Mouse (Mus musculus) liver, postnatal 0 days (tissue): ENCODE results near the gene Slc4a11. TPM values are rescaled to one million over a fixed set of nuclear protein-coding genes. Genes with fewer than 3 reads are reported as not detected.
"Not testable (repeated sequence)": the region's sequence is repeated elsewhere in the genome, so short reads cannot be mapped to it uniquely, and the experiment has no call there.

Source experiments
- ATAC-seq: fragments of 200-750 bp; cut with Nextera tagmentation; 2 replicates; pipeline ENCODE4 v1.8.0; 2017; ENCODE audit warnings: mild to moderate bottlenecking, moderate library complexity
- DNase-seq: peaks from one replicate; pipeline ENCODE4 v3.0.0-alpha.2; 2016
- H3K27ac ChIP-seq: fragments of 300-500 bp; sonication (generic); 2 replicates; pipeline ENCODE4 v1.5.1; 2014; ENCODE audit warnings: antibody characterized with exemption, moderate library complexity, mild to moderate bottlenecking, low read depth
- H3K27me3 ChIP-seq: fragments of 300-500 bp; sonication (generic); 2 replicates; pipeline ENCODE4 v1.6.1; 2014; ENCODE audit warnings: low read length, control low read depth, mixed read lengths; ENCODE audit not compliant: insufficient read depth
- H3K36me3 ChIP-seq: fragments of 300-500 bp; sonication (generic); replicated peaks from 2 replicates; pipeline ENCODE4 v1.6.1; 2014; ENCODE audit warnings: mild to moderate bottlenecking, control low read depth, low read length, moderate library complexity, mixed read lengths; ENCODE audit not compliant: insufficient read depth
- H3K4me1 ChIP-seq: fragments of 300-500 bp; sonication (generic); 2 replicates; pipeline ENCODE4 v1.6.1; 2014; ENCODE audit warnings: antibody characterized with exemption, mild to moderate bottlenecking, control low read depth; ENCODE audit not compliant: insufficient read depth
- H3K4me2 ChIP-seq: fragments of 300-500 bp; sonication (generic); 2 replicates; pipeline ENCODE4 v1.6.1; 2014; ENCODE audit warnings: low read depth, mild to moderate bottlenecking, low read length, moderate library complexity, mixed read lengths
- H3K4me3 ChIP-seq: fragments of 300-500 bp; sonication (generic); 2 replicates; pipeline ENCODE4 v1.5.1; 2014; ENCODE audit warnings: low read depth, low read length
- H3K9ac ChIP-seq: fragments of 300-500 bp; sonication (generic); replicated peaks from 2 replicates; pipeline ENCODE4 v1.6.1; 2014; ENCODE audit warnings: mild to moderate bottlenecking, moderate library complexity
- H3K9me3 ChIP-seq: fragments of 300-500 bp; sonication (generic); 2 replicates; pipeline ENCODE4 v1.6.1; 2016; ENCODE audit warnings: mild to moderate bottlenecking, control low read depth, low read length, mixed read lengths
- CTCF ChIP-seq: sonication (generic); IDR thresholded peaks from 2 replicates; pipeline ENCODE4 v1.5.1; 2016; ENCODE audit warnings: antibody characterized with exemption, low read depth
- EP300 ChIP-seq: IDR thresholded peaks from 2 replicates; pipeline ENCODE4 v1.6.1; 2016; ENCODE audit warnings: antibody characterized with exemption, low read depth, mild to moderate bottlenecking
- WGBS: fragments of 180-500 bp; shearing (Covaris S2); extraction: QIAGEN DNeasy Blood & Tissue Kit; methylation state at CpG from one replicate; pipeline ENCODE4 v1.1.7; 2014; ENCODE audit not compliant: insufficient replicate concordance; 5-methylcytosine and 5-hydroxymethylcytosine counted together
- polyA plus RNA-seq: library from polyadenylated mRNA; unstranded; fragments of >200 nt; fragmentation: Nextera tagmentation; extraction: Ambion mirVana; gene quantifications from 2 replicates; pipeline ENCODE4 v1.2.1, GENCODE M21; 2015

Gene Slc4a11
- polyA plus RNA-seq, 1 experiment from 2014 or later, result not detected

DNA sequence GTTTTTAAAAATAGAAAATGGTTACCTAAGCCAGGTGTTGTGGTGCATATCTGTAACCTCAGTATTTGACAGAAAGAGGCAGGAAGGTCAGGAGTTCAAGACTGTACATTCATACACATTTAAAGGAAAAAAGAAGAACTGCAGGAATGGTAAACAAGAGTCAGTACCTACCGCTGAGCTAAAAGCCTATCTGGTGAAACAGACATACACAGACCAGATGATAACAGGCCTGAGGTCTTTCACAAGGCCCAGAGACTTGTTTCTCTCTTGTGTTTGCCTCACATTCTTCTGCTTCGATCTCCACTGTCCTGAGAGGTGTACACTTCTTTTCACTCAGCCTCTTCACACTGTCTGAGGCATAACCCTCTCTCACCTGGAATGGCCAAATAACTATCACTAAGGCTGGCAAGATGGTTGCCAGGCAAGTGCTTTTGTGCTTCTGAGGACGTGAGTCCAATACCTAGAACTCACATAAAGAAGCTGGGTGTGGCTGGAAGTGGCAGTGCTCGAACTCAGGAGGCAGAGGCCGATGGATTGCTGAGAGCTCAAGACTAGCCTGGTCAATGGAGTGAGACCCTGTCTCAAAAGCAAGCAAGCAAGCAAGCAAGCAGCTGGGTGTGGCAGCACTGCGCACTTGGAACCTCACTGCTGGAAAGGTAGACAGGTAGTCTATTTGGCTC is 41.5 kb downstream of the Slc4a11 start:
- Histone ChIP-seq H3K9me3 (no peaks in the 10 kb centered on the region), H3K27ac (peak overlapping the region; percentile 69), H3K27me3 (no peaks in the 10 kb centered on the region), H3K4me2 (peak overlapping the region; percentile 28; the same call in 1 of the 2 replicates), H3K9ac (no peak overlapping the region), H3K4me3 (no peak overlapping the region), H3K4me1 (peaks cover 5% of the 10 kb centered on the region; the same call in 1 of the 2 replicates), H3K36me3 (peaks cover 49% of the 10 kb centered on the region)
- DNase-seq, result no peak
- ATAC-seq, result peak; percentile 81
- 61% methylated on average over 6 of the region's 6 CpGs for WGBS
- peak; percentile 65; the same call in 1 of the 2 replicates for TF ChIP-seq EP300
- TF ChIP-seq CTCF, result no peak

GRCm38 (mm10) chr2:130653760-130654159 is 43.6 kb downstream of the Slc4a11 start:
- no peak overlapping the region for H3K4me2 ChIP-seq
- 78% methylated on average over 1 of the region's 1 CpGs for WGBS

DNA sequence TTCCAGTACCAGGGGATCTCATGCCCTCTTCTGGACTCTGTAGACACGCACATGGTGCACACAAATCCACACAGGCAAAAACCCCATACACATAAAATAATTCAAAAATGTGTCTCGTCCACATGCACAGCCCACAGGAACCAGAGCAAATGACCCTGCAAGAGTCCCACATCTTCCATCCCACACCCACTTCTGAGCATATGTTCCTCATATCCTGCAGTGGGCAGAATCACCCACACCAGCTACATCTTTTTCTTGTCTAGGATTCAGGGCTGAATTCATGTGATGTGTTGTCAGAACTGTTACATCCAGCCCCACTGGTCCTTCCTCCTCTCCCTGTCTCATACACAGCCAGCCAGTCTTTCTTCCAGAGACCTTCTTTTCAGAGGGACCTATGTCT is 44.0 kb downstream of the Slc4a11 start:
- Histone ChIP-seq H3K4me1 (peaks cover 5% of the 10 kb centered on the region; the same call in 1 of the 2 replicates), H3K4me2 (no peak overlapping the region), H3K9ac (no peak overlapping the region), H3K27me3 (no peaks in the 10 kb centered on the region), H3K9me3 (no peaks in the 10 kb centered on the region), H3K4me3 (no peak overlapping the region), H3K27ac (no peak overlapping the region), H3K36me3 (peaks cover 42% of the 10 kb centered on the region)
- no peak for DNase-seq
- ATAC-seq, result no peak
- 82% methylated on average over 2 of the region's 2 CpGs for WGBS
- TF ChIP-seq EP300 (no peak), CTCF (no peak)

More at GRCm38 (mm10) chr2:130653760-130654159, 43.6 kb downstream of the Slc4a11 start:
- peaks cover 5% of the 10 kb centered on the region; the same call in 1 of the 2 replicates for H3K4me1 ChIP-seq
- H3K9ac ChIP-seq, result no peak overlapping the region
- no peaks in the 10 kb centered on the region for H3K27me3 ChIP-seq
- H3K36me3 ChIP-seq, result peaks cover 46% of the 10 kb centered on the region
- ATAC-seq (0 out of 2 replicates have a peak, but pooled peaks have one; percentile 12), DNase-seq (no peak)
- H3K4me3 ChIP-seq, result no peak overlapping the region
- no peaks in the 10 kb centered on the region for H3K9me3 ChIP-seq
- H3K27ac ChIP-seq, result no peak overlapping the region
- peak; percentile 78 for TF ChIP-seq EP300
- TF ChIP-seq CTCF, result no peak

GRCm38 (mm10) chr2:130649028-130649427 is 48.3 kb downstream of the Slc4a11 start:
- DNase-seq, result not testable (repeated sequence)
- WGBS, result 76% methylated on average over 6 of the region's 6 CpGs

GRCm38 (mm10) chr2:130645198-130645597 is 52.1 kb downstream of the Slc4a11 start:
- Histone ChIP-seq H3K9ac (no peak overlapping the region), H3K27ac (no peak overlapping the region), H3K36me3 (0 out of 2 replicates have a peak, but pooled peaks cover under 1% of the 10 kb centered on the region), H3K27me3 (no peaks in the 10 kb centered on the region), H3K4me1 (peaks cover 11% of the 10 kb centered on the region), H3K9me3 (no peaks in the 10 kb centered on the region), H3K4me3 (no peak overlapping the region), H3K4me2 (no peak overlapping the region)
- WGBS, result 77% methylated on average over 4 of the region's 4 CpGs
- TF ChIP-seq EP300, result no peak
- no peak for TF ChIP-seq CTCF
- ATAC-seq (no peak), DNase-seq (no peak)

More at GRCm38 (mm10) chr2:130649028-130649427, 48.3 kb downstream of the Slc4a11 start:
- H3K4me3 ChIP-seq, H3K27ac ChIP-seq, H3K9me3 ChIP-seq, H3K9ac ChIP-seq, H3K4me1 ChIP-seq, H3K4me2 ChIP-seq, ATAC-seq, H3K27me3 ChIP-seq: not testable (repeated sequence)
- peaks cover 16% of the 10 kb centered on the region for H3K36me3 ChIP-seq
- peak; percentile 18; the same call in 1 of the 2 replicates for TF ChIP-seq CTCF

DNA sequence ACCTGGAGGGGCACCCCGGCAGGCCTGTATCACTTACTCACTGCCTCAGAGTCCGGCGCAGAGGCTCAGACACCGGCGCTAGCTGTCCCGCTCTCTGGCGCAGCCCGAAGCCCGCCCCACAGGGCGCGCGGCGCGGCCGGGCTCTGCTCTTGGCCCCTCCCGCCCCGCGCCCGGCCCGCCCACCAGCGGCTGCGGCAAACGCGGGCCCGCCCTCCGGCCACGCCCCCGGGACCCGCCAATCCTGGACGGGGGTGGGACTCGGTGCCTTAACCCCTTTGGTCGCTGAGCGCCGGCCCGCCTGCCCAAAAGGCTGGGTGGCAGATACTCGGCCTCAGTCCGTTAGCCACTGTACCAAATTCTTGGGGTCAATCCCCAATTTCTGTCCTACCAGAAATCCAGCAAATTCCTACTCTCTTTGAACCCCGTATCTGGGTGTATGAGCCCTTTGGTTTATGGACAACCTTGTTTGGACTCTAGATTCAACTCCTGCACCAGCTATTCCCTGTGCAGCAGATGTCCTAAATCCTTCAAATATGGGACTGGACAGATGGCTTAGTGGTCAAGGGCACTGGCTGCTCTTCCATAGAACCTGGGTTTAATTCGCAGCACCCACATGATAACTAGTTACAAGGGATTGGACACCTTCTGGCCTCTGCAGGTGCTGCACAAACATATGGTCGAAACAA is 54.5 kb downstream of the Slc4a11 start, which contains the start of gene Lzts3:
Gene Lzts3, minus strand, starts transcription at position 120 of the 686 bp plus-strand sequence.
- 4% methylated on average over 35 of the region's 40 CpGs for WGBS
- Histone ChIP-seq H3K4me3 (peak within 1 kb of the TSS; percentile 72), H3K27me3 (peaks cover 3% of the 10 kb centered on the region; the same call in 1 of the 2 replicates), H3K36me3 (no peaks in the 10 kb centered on the region), H3K9me3 (no peaks in the 10 kb centered on the region), H3K9ac (peak within 1 kb of the TSS; percentile 70), H3K4me2 (peak within 1 kb of the TSS; percentile 100), H3K4me1 (peaks cover 16% of the 10 kb centered on the region), H3K27ac (peak within 1 kb of the TSS; percentile 74)
- DNase-seq (peak; percentile 96), ATAC-seq (peak; percentile 96)
- TF ChIP-seq EP300 (no peak), CTCF (no peak)
